Mouse (Mus musculus): ENCODE data around the gene B2m. TPM values are rescaled to one million over a fixed set of nuclear protein-coding genes. Genes with fewer than 3 reads are reported as not detected.

Gene B2m
- polyA plus RNA-seq, 1 experiment from 2014 or later: 475 TPM

- no peak for ATAC-seq (ENCODE audit: low FRiP score, low TSS enrichment)
- TF ChIP-seq EP300 (optimal IDR thresholded peaks at IDR 0.05): no peak
- no peak for TF ChIP-seq CTCF (IDR thresholded peaks at IDR 0.05; ENCODE audit: low read depth)
Observed at GRCm38 (mm10) chr2:122171292-122171691, 23.8 kb downstream of the B2m start.

GRCm38 (mm10) chr2:122172188-122172587 lies 24.7 kb downstream of the B2m start:
- Histone ChIP-seq H3K4me1 (replicated peaks; ENCODE audit: control insufficient read depth, insufficient read depth) (no peaks in the 10 kb centered on the region), H3K36me3 (ENCODE audit: control insufficient read depth, insufficient read depth, low read length) (no peaks in the 10 kb centered on the region), H3K4me3 (ENCODE audit: low read depth, low read length) (no peak overlapping the region), H3K27me3 (ENCODE audit: control insufficient read depth, insufficient read depth, low read length) (no peaks in the 10 kb centered on the region), H3K27ac (replicated peaks) (no peak overlapping the region), H3K4me2 (replicated peaks; ENCODE audit: low read depth) (no peak overlapping the region), H3K9me3 (ENCODE audit: control insufficient read depth, low read length) (no peaks in the 10 kb centered on the region), H3K9ac (ENCODE audit: low read length) (no peak overlapping the region)
- DNase-seq (ENCODE audit: low spot score) (no peak), ATAC-seq (ENCODE audit: low FRiP score, low TSS enrichment) (no peak)
- 97% methylated on average over 2 of the region's 2 CpGs for WGBS
- TF ChIP-seq EP300 (optimal IDR thresholded peaks at IDR 0.05) (no peak), CTCF (IDR thresholded peaks at IDR 0.05; ENCODE audit: low read depth) (no peak)

More at GRCm38 (mm10) chr2:122171292-122171691, 23.8 kb downstream of the B2m start:
- Histone ChIP-seq H3K27ac (replicated peaks) (no peak overlapping the region), H3K9me3 (ENCODE audit: control insufficient read depth, low read length) (no peaks in the 10 kb centered on the region), H3K4me1 (replicated peaks; ENCODE audit: control insufficient read depth, insufficient read depth) (no peaks in the 10 kb centered on the region), H3K4me3 (ENCODE audit: low read depth, low read length) (no peak overlapping the region), H3K27me3 (ENCODE audit: control insufficient read depth, insufficient read depth, low read length) (no peaks in the 10 kb centered on the region), H3K9ac (ENCODE audit: low read length) (no peak overlapping the region), H3K4me2 (replicated peaks; ENCODE audit: low read depth) (no peak overlapping the region), H3K36me3 (ENCODE audit: control insufficient read depth, insufficient read depth, low read length) (no peaks in the 10 kb centered on the region)
- WGBS: 77% methylated on average over 6 of the region's 6 CpGs
- no peak for DNase-seq (ENCODE audit: low spot score)

GRCm38 (mm10) chr2:122180051-122180822 lies 32.8 kb downstream of the B2m start:
- H3K4me2 ChIP-seq (replicated peaks; ENCODE audit: low read depth): no peak overlapping the region
- no peak for ATAC-seq (ENCODE audit: low FRiP score, low TSS enrichment)
- no peak overlapping the region for H3K9ac ChIP-seq (ENCODE audit: low read length)
- 69% methylated on average over 8 of the region's 8 CpGs for WGBS
- H3K36me3 ChIP-seq (ENCODE audit: control insufficient read depth, insufficient read depth, low read length): no peaks in the 10 kb centered on the region
- H3K27ac ChIP-seq (replicated peaks): no peak overlapping the region
- no peak for TF ChIP-seq EP300 (optimal IDR thresholded peaks at IDR 0.05)
- TF ChIP-seq CTCF (IDR thresholded peaks at IDR 0.05; ENCODE audit: low read depth): no peak
- DNase-seq (ENCODE audit: low spot score): no peak
- no peak overlapping the region for H3K4me3 ChIP-seq (ENCODE audit: low read depth, low read length)
- no peaks in the 10 kb centered on the region for H3K27me3 ChIP-seq (ENCODE audit: control insufficient read depth, insufficient read depth, low read length)
- no peaks in the 10 kb centered on the region for H3K9me3 ChIP-seq (ENCODE audit: control insufficient read depth, low read length)
- no peaks in the 10 kb centered on the region for H3K4me1 ChIP-seq (replicated peaks; ENCODE audit: control insufficient read depth, insufficient read depth)

- no peak overlapping the region for H3K9ac ChIP-seq (ENCODE audit: low read length)
- H3K9me3 ChIP-seq (ENCODE audit: control insufficient read depth, low read length): no peaks in the 10 kb centered on the region
- TF ChIP-seq CTCF (IDR thresholded peaks at IDR 0.05; ENCODE audit: low read depth) (no peak), EP300 (optimal IDR thresholded peaks at IDR 0.05) (no peak)
- no peaks in the 10 kb centered on the region for H3K27me3 ChIP-seq (ENCODE audit: control insufficient read depth, insufficient read depth, low read length)
- no peaks in the 10 kb centered on the region for H3K36me3 ChIP-seq (ENCODE audit: control insufficient read depth, insufficient read depth, low read length)
- no peaks in the 10 kb centered on the region for H3K4me1 ChIP-seq (replicated peaks; ENCODE audit: control insufficient read depth, insufficient read depth)
- H3K4me3 ChIP-seq (ENCODE audit: low read depth, low read length): no peak overlapping the region
- ATAC-seq (ENCODE audit: low FRiP score, low TSS enrichment): no peak
- H3K4me2 ChIP-seq (replicated peaks; ENCODE audit: low read depth): no peak overlapping the region
- WGBS: 75% methylated on average over 4 of the region's 4 CpGs
- DNase-seq (ENCODE audit: low spot score): no peak
- no peak overlapping the region for H3K27ac ChIP-seq (replicated peaks)
Observed at GRCm38 (mm10) chr2:122185086-122185485, 37.6 kb downstream of the B2m start.

DNA sequence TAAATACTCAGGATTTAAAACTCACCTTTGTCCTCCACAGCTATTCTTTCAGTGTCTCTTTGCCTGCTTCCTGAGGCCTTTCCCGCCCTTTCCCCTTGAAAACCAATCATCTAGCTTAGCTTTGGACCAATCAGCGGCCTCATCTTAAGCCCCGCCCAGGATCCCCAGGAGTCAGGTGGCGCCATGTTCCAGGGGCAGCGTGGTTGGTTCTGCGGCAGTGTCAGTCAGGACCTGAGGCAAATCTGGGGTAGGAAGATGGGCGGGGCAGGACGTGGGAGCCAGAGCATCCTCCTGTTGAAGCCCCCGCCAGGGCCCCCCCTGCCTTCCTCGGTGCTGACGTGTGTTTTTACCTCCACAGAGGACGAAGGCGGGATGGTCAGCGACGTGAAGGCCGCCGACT lies 38.6 kb downstream of the B2m start, which contains the start of the genes Patl2 and Terb2:
TSS of gene Patl2 (minus strand) at position 84 of the 400 bp plus-strand sequence.
TSS of gene Terb2 (plus strand) at position 167 of the 400 bp plus-strand sequence.
- TF ChIP-seq CTCF (IDR thresholded peaks at IDR 0.05; ENCODE audit: low read depth) (no peak), EP300 (optimal IDR thresholded peaks at IDR 0.05) (no peak)
- Histone ChIP-seq H3K4me3 (ENCODE audit: low read depth, low read length) (no peak within 1 kb of the TSS), H3K4me1 (replicated peaks; ENCODE audit: control insufficient read depth, insufficient read depth) (no peaks in the 10 kb centered on the region), H3K27ac (replicated peaks) (no peak within 1 kb of the TSS), H3K9me3 (ENCODE audit: control insufficient read depth, low read length) (no peaks in the 10 kb centered on the region), H3K4me2 (replicated peaks; ENCODE audit: low read depth) (no peak within 1 kb of the TSS), H3K36me3 (ENCODE audit: control insufficient read depth, insufficient read depth, low read length) (no peaks in the 10 kb centered on the region), H3K9ac (ENCODE audit: low read length) (no peak within 1 kb of the TSS), H3K27me3 (ENCODE audit: control insufficient read depth, insufficient read depth, low read length) (no peaks in the 10 kb centered on the region)
- DNase-seq (ENCODE audit: low spot score): no peak
- no peak for ATAC-seq (ENCODE audit: low FRiP score, low TSS enrichment)
- 79% methylated on average over 17 of the region's 17 CpGs for WGBS

GRCm38 (mm10) chr2:122186751-122187150 lies 39.3 kb downstream of the B2m start:
- Histone ChIP-seq H3K9ac (ENCODE audit: low read length) (no peak overlapping the region), H3K27ac (replicated peaks) (no peak overlapping the region), H3K36me3 (ENCODE audit: control insufficient read depth, insufficient read depth, low read length) (no peaks in the 10 kb centered on the region), H3K4me1 (replicated peaks; ENCODE audit: control insufficient read depth, insufficient read depth) (no peaks in the 10 kb centered on the region), H3K9me3 (ENCODE audit: control insufficient read depth, low read length) (no peaks in the 10 kb centered on the region), H3K4me2 (replicated peaks; ENCODE audit: low read depth) (no peak overlapping the region), H3K4me3 (ENCODE audit: low read depth, low read length) (no peak overlapping the region), H3K27me3 (ENCODE audit: control insufficient read depth, insufficient read depth, low read length) (no peaks in the 10 kb centered on the region)
- no peak for DNase-seq (ENCODE audit: low spot score)
- no peak for TF ChIP-seq EP300 (optimal IDR thresholded peaks at IDR 0.05)
- no peak for TF ChIP-seq CTCF (IDR thresholded peaks at IDR 0.05; ENCODE audit: low read depth)
- no peak for ATAC-seq (ENCODE audit: low FRiP score, low TSS enrichment)
- 71% methylated on average over 3 of the region's 3 CpGs for WGBS
